Mouse (Mus musculus) limb, embryonic 11.5 days (tissue): ENCODE data around the gene Mpped2. TPM values are rescaled to one million over a fixed set of nuclear protein-coding genes. Genes with fewer than 3 reads are reported as not detected.

Source experiments
- ATAC-seq: fragments of 200-750 bp; cut with Nextera tagmentation; 2 replicates; pipeline ENCODE4 v1.8.0; 2017; ENCODE audit warnings: low read depth; ENCODE audit not compliant: insufficient number of reproducible peaks, low FRiP score, low TSS enrichment
- DNase-seq: peaks from one replicate; pipeline ENCODE4 v3.0.0-alpha.2; 2015; ENCODE audit warnings: low spot score
- H3K27ac ChIP-seq: fragments of 300-500 bp; sonication (generic); replicated peaks from 2 replicates; pipeline ENCODE4 v1.5.1; 2014; ENCODE audit warnings: low read depth, mild to moderate bottlenecking, low read length
- H3K27me3 ChIP-seq: fragments of 300-500 bp; sonication (generic); 2 replicates; pipeline ENCODE4 v1.6.1; 2014; ENCODE audit warnings: mild to moderate bottlenecking, low read length, mixed read lengths; ENCODE audit not compliant: control insufficient read depth, insufficient read depth
- H3K36me3 ChIP-seq: fragments of 300-500 bp; sonication (generic); 2 replicates; pipeline ENCODE4 v1.6.1; 2014; ENCODE audit warnings: mild to moderate bottlenecking, low read length, moderate library complexity, mixed read lengths; ENCODE audit not compliant: control insufficient read depth, insufficient read depth
- H3K4me1 ChIP-seq: fragments of 300-500 bp; sonication (generic); 2 replicates; pipeline ENCODE4 v1.6.1; 2014; ENCODE audit warnings: low read length, mixed read lengths; ENCODE audit not compliant: control insufficient read depth, insufficient read depth
- H3K4me2 ChIP-seq: fragments of 300-500 bp; sonication (generic); 2 replicates; pipeline ENCODE4 v1.6.1; 2014; ENCODE audit warnings: low read depth, mild to moderate bottlenecking, moderate library complexity; ENCODE audit not compliant: severe bottlenecking
- H3K4me3 ChIP-seq: fragments of 300-500 bp; sonication (generic); 2 replicates; pipeline ENCODE4 v1.5.1; 2014; ENCODE audit warnings: low read depth, low read length
- H3K9ac ChIP-seq: fragments of 300-500 bp; sonication (generic); 2 replicates; pipeline ENCODE4 v1.6.1; 2014; ENCODE audit warnings: mild to moderate bottlenecking, low read length
- H3K9me3 ChIP-seq: fragments of 300-500 bp; sonication (generic); 2 replicates; pipeline ENCODE4 v1.6.1; 2016; ENCODE audit warnings: low read length; ENCODE audit not compliant: control insufficient read depth
- WGBS: fragments of 180-500 bp; shearing (Covaris S2); extraction: QIAGEN DNeasy Blood & Tissue Kit; methylation state at CpG from one replicate; pipeline ENCODE4 v1.1.7; 2014; 5-methylcytosine and 5-hydroxymethylcytosine counted together
- polyA plus RNA-seq: library from polyadenylated mRNA; unstranded; fragments of >200 nt; fragmentation: Nextera tagmentation; extraction: Ambion mirVana; gene quantifications from 2 replicates; pipeline ENCODE4 v1.2.1, GENCODE M21; 2014

The Mpped2 gene
- polyA plus RNA-seq, 1 experiment from 2014 or later, result 98.0 TPM

- Histone ChIP-seq H3K4me3 (no peak overlapping the region), H3K9ac (no peak overlapping the region), H3K9me3 (no peaks in the 10 kb centered on the region), H3K4me1 (peaks cover 16% of the 10 kb centered on the region), H3K4me2 (no peak overlapping the region), H3K27ac (no peak overlapping the region), H3K27me3 (no peaks in the 10 kb centered on the region), H3K36me3 (no peaks in the 10 kb centered on the region)
- ATAC-seq (no peak), DNase-seq (no peak)
- 52% methylated on average over 4 of the region's 4 CpGs for WGBS
Measured at GRCm38 (mm10) chr2:106798824-106799223, 105.8 kb downstream of the Mpped2 start.

DNA sequence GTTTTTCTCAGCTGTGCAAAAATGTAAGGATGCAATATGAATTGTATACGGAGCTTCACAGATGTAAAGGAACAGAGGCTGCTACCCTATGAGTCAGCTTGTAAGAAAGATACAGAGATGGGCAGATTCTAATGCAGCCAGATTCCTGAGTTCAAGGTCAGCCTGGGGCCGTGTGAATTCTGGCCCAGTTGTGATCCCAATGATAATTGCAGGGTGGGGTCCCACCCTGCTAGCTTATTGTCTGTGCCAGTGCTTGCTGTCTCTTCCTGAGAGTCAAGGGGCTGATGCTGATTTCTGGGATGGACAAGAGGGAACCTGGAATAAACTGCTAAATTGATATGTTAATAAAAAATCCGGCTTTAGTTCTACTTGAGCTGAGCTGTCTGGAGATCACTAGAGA is 122.8 kb downstream of the Mpped2 start:
- Histone ChIP-seq H3K9ac (no peak overlapping the region), H3K27me3 (no peaks in the 10 kb centered on the region), H3K4me3 (no peak overlapping the region), H3K9me3 (no peaks in the 10 kb centered on the region; the same call in 1 of the 2 replicates), H3K4me2 (no peak overlapping the region), H3K27ac (no peak overlapping the region), H3K4me1 (no peaks in the 10 kb centered on the region; the same call in 1 of the 2 replicates), H3K36me3 (no peaks in the 10 kb centered on the region)
- DNase-seq (no peak), ATAC-seq (no peak)
- 96% methylated on average over 3 of the region's 3 CpGs for WGBS

GRCm38 (mm10) chr2:106821292-106821691 is 128.2 kb downstream of the Mpped2 start:
- no peak for DNase-seq
- Histone ChIP-seq H3K27me3 (no peaks in the 10 kb centered on the region), H3K9me3 (no peaks in the 10 kb centered on the region), H3K9ac (no peak overlapping the region), H3K4me2 (no peak overlapping the region), H3K27ac (no peak overlapping the region), H3K4me1 (peaks cover 12% of the 10 kb centered on the region), H3K36me3 (no peaks in the 10 kb centered on the region), H3K4me3 (no peak overlapping the region)
- no peak for ATAC-seq
- 54% methylated on average over 8 of the region's 8 CpGs for WGBS

- Histone ChIP-seq H3K9me3 (no peaks in the 10 kb centered on the region), H3K36me3 (no peaks in the 10 kb centered on the region), H3K4me3 (no peak overlapping the region), H3K27ac (no peak overlapping the region), H3K4me2 (no peak overlapping the region), H3K4me1 (peaks cover 12% of the 10 kb centered on the region), H3K9ac (no peak overlapping the region), H3K27me3 (no peaks in the 10 kb centered on the region)
- WGBS, result 44% methylated on average over 6 of the region's 6 CpGs
- DNase-seq, result no peak
- ATAC-seq, result no peak
Measured at GRCm38 (mm10) chr2:106821883-106822282, 128.8 kb downstream of the Mpped2 start.

GRCm38 (mm10) chr2:106822540-106822939 is 129.5 kb downstream of the Mpped2 start:
- Histone ChIP-seq H3K9ac (no peak overlapping the region), H3K27me3 (no peaks in the 10 kb centered on the region), H3K4me2 (no peak overlapping the region), H3K27ac (no peak overlapping the region), H3K36me3 (no peaks in the 10 kb centered on the region), H3K4me3 (no peak overlapping the region), H3K9me3 (no peaks in the 10 kb centered on the region), H3K4me1 (peaks cover 12% of the 10 kb centered on the region)
- 4% methylated on average over 5 of the region's 5 CpGs for WGBS
- ATAC-seq (no peak), DNase-seq (no peak)

DNA sequence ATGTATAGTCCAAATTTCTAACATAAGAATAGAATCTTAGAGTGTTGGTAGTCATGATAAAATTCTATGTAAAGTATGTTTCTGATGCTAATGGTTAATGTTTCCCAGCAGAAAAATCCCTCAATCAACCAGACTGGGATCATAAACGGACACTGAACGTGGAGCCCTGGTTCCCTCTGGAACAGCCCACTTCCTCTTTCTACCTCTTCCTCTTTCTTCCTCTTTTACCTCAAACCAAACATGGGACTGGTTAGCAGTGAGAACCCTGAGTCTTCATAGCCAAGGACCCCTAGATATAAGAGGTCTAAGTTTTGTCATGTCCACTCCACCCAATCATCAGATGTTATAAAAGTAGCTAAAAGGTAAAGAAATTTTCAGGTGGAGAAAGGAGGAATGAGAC is 132.4 kb downstream of the Mpped2 start:
- H3K4me2 ChIP-seq, result no peak overlapping the region
- no peak for DNase-seq
- no peaks in the 10 kb centered on the region for H3K9me3 ChIP-seq
- no peak overlapping the region for H3K9ac ChIP-seq
- no peaks in the 10 kb centered on the region for H3K36me3 ChIP-seq
- no peak overlapping the region for H3K27ac ChIP-seq
- peaks cover 23% of the 10 kb centered on the region for H3K4me1 ChIP-seq
- WGBS, result 80% methylated on average over 2 of the region's 2 CpGs
- H3K27me3 ChIP-seq, result no peaks in the 10 kb centered on the region
- no peak for ATAC-seq
- H3K4me3 ChIP-seq, result no peak overlapping the region

DNA sequence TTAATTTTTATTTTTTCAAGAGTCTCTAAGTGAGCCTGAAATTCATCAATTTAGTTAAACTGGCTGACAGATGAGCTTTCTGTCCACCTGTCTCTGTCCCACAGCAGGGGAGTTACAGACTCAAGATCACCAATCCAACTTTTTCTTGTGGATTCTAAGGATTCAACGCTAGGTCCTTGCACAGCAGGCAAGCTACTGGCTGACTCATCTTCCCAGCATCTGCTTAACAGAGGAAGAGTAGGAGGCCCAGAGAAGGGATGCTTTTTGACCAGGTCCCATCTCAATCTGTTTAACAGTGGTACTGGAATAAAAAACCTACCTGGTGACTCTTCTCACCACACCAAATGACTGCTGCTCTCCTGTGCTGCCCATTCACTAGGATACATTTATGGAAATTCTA is 133.0 kb downstream of the Mpped2 start:
- Histone ChIP-seq H3K9ac (no peak overlapping the region), H3K27me3 (no peaks in the 10 kb centered on the region), H3K36me3 (no peaks in the 10 kb centered on the region), H3K4me2 (no peak overlapping the region), H3K9me3 (no peaks in the 10 kb centered on the region), H3K27ac (no peak overlapping the region), H3K4me1 (peaks cover 23% of the 10 kb centered on the region), H3K4me3 (no peak overlapping the region)
- ATAC-seq (no peak), DNase-seq (no peak)
- WGBS, result 85% methylated on average over 1 of the region's 1 CpGs

DNA sequence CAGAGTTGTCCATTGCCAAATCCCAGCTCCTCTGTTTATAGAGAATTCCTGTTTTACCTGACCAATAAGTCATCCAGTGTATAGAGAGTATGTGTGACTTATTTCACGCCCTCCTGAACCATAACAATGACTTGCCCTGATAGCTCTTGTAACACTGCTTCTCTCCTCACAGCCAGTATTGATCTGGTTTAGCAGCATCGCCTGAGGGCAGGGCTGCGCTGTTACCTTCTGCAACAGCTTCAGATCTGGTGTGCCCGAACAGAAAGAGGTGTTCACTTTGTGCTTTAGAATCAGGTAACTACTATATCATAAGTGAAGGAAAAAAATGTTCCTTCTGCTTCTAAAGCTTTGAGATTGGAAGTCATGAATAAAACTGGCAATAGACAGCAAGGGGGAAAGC is 133.7 kb downstream of the Mpped2 start:
- Histone ChIP-seq H3K9me3 (no peaks in the 10 kb centered on the region), H3K4me1 (peaks cover 20% of the 10 kb centered on the region), H3K4me3 (no peak overlapping the region), H3K36me3 (no peaks in the 10 kb centered on the region), H3K4me2 (no peak overlapping the region), H3K9ac (no peak overlapping the region), H3K27me3 (no peaks in the 10 kb centered on the region), H3K27ac (no peak overlapping the region)
- DNase-seq (no peak), ATAC-seq (no peak)
- WGBS, result 92% methylated on average over 4 of the region's 4 CpGs

DNA sequence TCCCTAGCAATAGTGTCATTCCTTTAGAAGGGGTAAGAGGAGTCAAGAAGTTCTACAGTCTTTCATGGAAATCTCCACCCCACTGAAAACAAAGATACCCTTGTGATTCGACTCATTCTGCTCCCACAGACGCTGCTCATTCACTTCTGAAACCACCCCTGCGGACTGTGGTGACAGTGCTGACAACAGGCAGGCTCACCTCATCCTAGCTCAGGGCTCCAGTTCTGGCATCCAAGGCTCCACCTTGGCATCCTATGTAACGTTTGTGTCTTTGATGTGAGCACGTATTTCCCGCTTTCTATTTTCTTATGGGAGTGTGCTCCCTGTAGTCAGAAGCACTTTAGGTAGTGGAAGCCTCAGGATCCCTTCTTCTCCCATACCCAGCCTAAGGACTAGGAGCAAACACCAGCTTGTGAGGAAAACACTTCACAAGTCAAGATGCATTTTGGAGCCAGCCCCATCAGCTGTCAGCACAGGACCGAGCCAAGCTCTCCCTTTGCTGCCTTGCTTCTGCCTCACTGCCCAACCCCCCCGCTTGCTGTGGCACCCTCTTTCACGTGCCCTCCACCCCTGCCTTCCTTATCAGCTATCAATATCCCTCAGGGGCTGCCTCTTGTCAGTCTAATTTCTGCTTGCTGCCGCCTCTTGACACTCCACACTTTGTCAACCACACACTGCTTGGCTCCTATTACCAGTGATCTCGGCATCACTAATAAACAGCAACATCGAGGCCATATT is 135.7 kb downstream of the Mpped2 start:
- no peaks in the 10 kb centered on the region for H3K27me3 ChIP-seq
- DNase-seq (no peak), ATAC-seq (no peak)
- no peak overlapping the region for H3K9ac ChIP-seq
- H3K4me3 ChIP-seq, result no peak overlapping the region
- peaks cover 14% of the 10 kb centered on the region for H3K4me1 ChIP-seq
- no peak overlapping the region for H3K4me2 ChIP-seq
- no peak overlapping the region for H3K27ac ChIP-seq
- H3K9me3 ChIP-seq, result no peaks in the 10 kb centered on the region
- no peaks in the 10 kb centered on the region for H3K36me3 ChIP-seq
- WGBS, result 41% methylated on average over 12 of the region's 12 CpGs
